Mouse (Mus musculus): Measurements from ENCODE around the gene Cacna1i.

Gene Cacna1i

DNA sequence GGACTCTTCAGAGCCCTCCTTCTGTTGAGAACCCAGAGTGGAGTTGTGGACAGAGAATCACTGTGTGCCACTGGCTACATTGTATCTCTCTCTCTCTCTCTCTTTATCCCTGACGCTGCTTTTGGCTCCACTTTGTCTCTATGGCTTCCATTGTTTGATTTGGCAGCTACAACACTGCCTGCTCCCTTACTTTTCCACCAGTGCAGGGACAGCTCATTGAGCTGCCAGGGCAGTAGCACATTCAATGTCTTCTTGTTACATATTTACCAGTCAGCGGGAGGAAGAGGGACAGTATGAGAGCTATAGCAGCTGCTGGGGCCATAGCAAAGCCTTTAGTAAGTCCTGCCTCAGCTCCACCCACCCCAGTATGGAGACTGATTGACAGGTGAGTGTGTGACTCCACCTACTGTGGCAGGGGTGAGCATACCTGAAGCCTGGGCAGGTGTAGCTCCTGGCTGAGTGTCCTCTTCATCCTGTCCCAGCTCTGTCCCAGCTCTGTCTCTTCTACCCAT, 114.4 kb downstream of the Cacna1i start:
- DNase-seq (ENCODE audit: low read depth, low spot score) = no peak

DNA sequence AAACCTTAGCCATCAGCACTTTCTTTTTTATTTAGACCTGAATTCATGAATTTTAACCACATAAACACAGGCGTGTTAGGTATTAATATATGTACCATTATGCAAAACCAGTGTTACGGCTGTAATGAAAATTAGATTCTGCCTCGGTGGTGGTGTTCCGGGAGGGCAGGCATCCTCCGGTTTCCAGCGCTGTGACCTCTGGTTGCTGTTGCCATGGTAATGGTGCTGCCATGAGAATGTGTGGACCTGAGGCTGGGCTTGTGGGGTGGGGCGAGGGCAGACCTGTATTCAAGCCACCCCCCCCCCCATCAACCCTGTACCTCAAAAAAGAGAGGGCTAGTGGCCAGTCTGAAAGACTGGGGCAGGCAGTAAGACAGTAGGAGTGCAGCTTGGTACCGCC, 114.9 kb downstream of the Cacna1i start:
- no peak for DNase-seq (ENCODE audit: low read depth, low spot score)

DNA sequence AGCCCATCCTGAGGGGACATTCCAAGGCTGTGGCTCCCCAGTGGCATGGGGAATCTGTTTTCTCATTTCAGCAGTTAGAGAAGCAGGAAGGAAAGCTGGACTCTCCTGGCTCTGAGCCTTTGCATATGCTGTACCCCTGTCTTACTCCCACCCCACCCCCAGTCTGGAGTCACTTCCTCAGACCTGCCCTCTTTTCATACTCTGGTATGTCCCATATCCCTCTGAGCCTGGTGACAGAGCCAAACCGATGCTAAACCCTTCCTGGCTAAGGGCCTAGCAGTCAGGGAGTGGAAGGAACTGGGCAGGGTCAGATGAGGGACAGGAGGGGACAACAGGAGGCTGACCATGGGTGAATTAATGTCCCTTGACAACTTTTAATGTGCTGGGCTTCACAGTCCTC, 120.8 kb downstream of the Cacna1i start:
- no peak for DNase-seq (ENCODE audit: low read depth, low spot score)

- no peak for DNase-seq (ENCODE audit: low read depth, low spot score)
Observed at GRCm38 (mm10) chr15:80410661-80411060, 123.6 kb downstream of the Cacna1i start.

DNA sequence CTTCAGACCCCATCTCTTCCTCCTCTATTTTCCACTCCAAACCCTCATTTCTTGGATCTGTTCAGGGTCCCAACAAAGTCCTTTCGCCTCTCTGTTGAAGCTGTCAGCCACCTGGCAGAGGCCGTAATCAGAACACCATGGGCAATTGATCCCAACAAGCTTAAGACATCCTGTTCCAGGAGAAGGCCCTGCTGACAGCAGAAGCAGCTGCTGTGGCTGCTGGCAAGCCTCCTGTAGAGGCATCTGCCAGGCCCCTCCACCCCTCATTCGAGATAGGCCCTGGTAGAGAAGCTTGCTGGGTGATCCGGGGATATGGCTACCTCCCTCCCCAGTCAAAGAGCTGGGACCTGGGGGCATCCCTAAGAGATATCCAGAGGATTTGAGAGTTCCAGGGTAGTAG, 126.0 kb downstream of the Cacna1i start:
- DNase-seq (ENCODE audit: low read depth, low spot score) = no peak

- DNase-seq (ENCODE audit: low read depth, low spot score) = no peak
Observed at GRCm38 (mm10) chr15:80413988-80414721, 127.1 kb downstream of the Cacna1i start.

DNA sequence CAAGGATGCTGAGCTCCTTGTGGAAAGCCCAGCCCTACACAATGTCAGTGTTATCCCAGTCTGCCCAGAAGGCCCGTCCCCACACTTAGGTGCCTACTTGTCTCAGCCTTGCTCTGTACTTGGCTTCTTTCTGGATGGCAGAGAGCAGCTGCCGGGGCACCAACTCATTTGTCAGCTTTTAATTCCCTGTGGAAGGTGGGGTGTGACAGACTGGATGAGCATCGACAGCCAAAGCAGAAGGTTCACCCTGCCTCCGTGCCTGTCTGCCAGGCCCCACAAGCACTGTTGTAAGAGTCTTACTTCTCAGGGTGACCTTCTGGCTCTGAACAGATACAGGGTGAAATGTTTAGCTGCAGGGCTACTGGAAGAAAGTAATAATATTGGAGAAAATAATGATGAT, 128.1 kb downstream of the Cacna1i start:
- no peak for DNase-seq (ENCODE audit: low read depth, low spot score)

GRCm38 (mm10) chr15:80417066-80417465, 130.0 kb downstream of the Cacna1i start:
- DNase-seq (ENCODE audit: low read depth, low spot score) = no peak

DNA sequence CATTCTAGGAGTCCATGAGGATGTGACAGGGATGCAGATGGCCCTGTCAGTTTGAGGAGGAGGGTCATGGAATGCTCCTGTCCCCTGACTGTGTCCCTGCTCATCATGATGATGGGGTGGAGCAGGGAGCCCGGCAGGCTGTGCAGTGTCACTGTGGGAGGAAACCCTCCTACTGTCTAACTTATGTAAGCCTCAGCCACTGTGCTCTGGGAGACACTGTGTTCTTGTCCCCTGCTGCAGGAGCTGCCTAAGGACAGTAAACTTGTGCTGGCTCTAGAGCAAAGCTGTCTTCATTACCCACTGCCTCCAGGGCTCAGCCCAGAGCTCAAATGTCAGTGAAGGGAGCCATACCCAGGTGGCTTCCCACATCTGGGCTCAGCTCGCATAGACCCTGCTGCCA, 131.1 kb downstream of the Cacna1i start:
- DNase-seq (ENCODE audit: low read depth, low spot score) = no peak

- no peak for DNase-seq (ENCODE audit: low read depth, low spot score)
Observed at GRCm38 (mm10) chr15:80430324-80430723, 143.3 kb downstream of the Cacna1i start.

- DNase-seq (ENCODE audit: low read depth, low spot score) = no peak
Observed at GRCm38 (mm10) chr15:80436961-80437360, 149.9 kb downstream of the Cacna1i start.

DNA sequence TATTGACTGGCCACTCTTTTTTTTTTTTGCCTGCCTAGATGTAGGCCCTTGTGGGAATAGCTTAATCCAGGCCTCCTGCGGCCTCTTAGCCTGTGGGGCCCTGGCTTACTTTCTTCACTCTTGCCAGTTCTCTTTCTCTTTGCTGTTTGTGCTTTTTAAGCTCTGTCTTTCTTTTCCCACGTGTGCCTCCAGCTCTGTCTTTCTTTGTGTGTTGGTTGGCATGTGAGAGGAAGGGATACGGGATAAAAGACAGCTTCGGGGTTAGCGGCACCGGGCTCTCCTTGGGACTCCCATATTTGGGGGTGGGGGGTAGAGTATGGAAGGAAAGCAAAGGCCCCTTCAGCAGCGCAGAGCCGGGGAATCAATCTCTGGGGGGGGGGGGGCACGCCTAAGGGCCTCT, 151.0 kb downstream of the Cacna1i start:
- DNase-seq (ENCODE audit: low read depth, low spot score) = no peak

- DNase-seq (ENCODE audit: low read depth, low spot score) = no peak
Observed at GRCm38 (mm10) chr15:80438423-80438822, 151.4 kb downstream of the Cacna1i start.

- no peak for DNase-seq (ENCODE audit: low read depth, low spot score)
Observed at GRCm38 (mm10) chr15:80440195-80440594, 153.2 kb downstream of the Cacna1i start.

GRCm38 (mm10) chr15:80445956-80446687, 159.1 kb downstream of the Cacna1i start:
- DNase-seq (ENCODE audit: low read depth, low spot score) = no peak

Data from WW6 (cell line).